In the genomic region with DNA sequence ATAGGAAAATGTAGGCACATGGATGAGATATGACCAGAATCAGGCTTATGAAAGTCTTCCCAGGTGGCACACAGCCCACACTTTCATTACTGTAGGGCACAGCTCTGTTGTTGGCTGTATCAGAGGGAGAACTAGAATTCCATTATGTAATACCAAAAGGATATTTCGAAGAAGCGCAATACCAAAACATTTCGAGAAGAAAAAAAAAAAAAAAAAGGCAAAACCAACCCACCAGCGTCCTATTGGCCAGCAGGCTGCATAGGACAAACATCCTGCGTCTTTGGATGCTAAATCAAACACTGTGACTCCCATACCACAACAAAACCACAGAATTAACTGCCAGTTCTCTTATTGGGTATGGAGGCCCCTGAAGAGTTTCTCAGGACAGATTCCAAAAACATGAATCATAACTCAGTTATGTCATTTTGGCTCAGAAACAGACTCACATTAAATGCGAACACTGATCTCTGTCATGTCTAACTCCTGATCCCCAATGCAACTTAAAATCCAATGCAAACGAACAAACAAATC, we compare ENCODE assay signal across 8 mouse cellular contexts. TPM values are rescaled to one million over a fixed set of nuclear protein-coding genes. Genes with fewer than 3 reads are reported as not detected.
A peak's percentile ranks its signal among the peaks of the same experiment; 100 is the strongest.
DNase-seq lines count a peak whose midpoint lies in the region; ATAC-seq lines count a peak whose summit lies in the region.
"Had no signal": no experiment of that assay in that cellular context is flagged by ENCODE, and none has a peak within 500 bp of the region (broad histone marks: within the 10 kb centered on the region; RNA-seq: fewer than 3 reads in every experiment).

No protein-coding gene starts in this region.

- H3K4me1 ChIP-seq in liver, embryonic 11.5 days (replicated peaks; ENCODE audit: control insufficient read depth, insufficient read depth, low read length), result 0 out of 2 replicates have a peak, but pooled peaks cover 6% of the 10 kb centered on the region
- H3K4me1 ChIP-seq in embryonic facial prominence, embryonic 14.5 days (ENCODE audit: control insufficient read depth, insufficient read depth, low read length), result peaks cover 19% of the 10 kb centered on the region
- peaks cover 9% of the 10 kb centered on the region; the same call in 1 of the 2 replicates for H3K4me1 ChIP-seq in stomach, embryonic 15.5 days
- peaks cover 3% of the 10 kb centered on the region; the same call in 1 of the 2 replicates for H3K4me1 ChIP-seq in forebrain, embryonic 11.5 days (replicated peaks; ENCODE audit: control insufficient read depth, insufficient read depth, low read length)

- no peak overlapping the region for H3K27ac ChIP-seq in liver, embryonic 11.5 days (ENCODE audit: low read depth, low read length)
- peak overlapping the region; percentile 96 for H3K27ac ChIP-seq in embryonic facial prominence, embryonic 14.5 days (replicated peaks; ENCODE audit: low read depth, low read length)
- H3K27ac ChIP-seq in stomach, embryonic 15.5 days, result peak overlapping the region; percentile 84
- no peak overlapping the region for H3K27ac ChIP-seq in forebrain, embryonic 11.5 days (ENCODE audit: low read depth, low read length)

- no peaks in the 10 kb centered on the region for H3K9me3 ChIP-seq in liver, embryonic 11.5 days (ENCODE audit: control insufficient read depth, low read length)
- no peaks in the 10 kb centered on the region for H3K9me3 ChIP-seq in embryonic facial prominence, embryonic 14.5 days (ENCODE audit: control insufficient read depth, low read length)
- no peaks in the 10 kb centered on the region for H3K9me3 ChIP-seq in stomach, embryonic 15.5 days
- H3K9me3 ChIP-seq in forebrain, embryonic 11.5 days (ENCODE audit: control insufficient read depth, low read length), result no peaks in the 10 kb centered on the region

- 71% methylated on average over 7 of the region's 7 CpGs for WGBS in liver, embryonic 11.5 days
- 40% methylated on average over 7 of the region's 7 CpGs for WGBS in embryonic facial prominence, embryonic 14.5 days
- 43% methylated on average over 7 of the region's 7 CpGs for WGBS in stomach, embryonic 15.5 days
- WGBS in forebrain, embryonic 11.5 days, result 81% methylated on average over 7 of the region's 7 CpGs

- DNase-seq in liver, embryonic 11.5 days (ENCODE audit: low spot score), result no peak
- DNase-seq in liver, result no peak
- peak; percentile 91 for DNase-seq in embryonic facial prominence, embryonic 14.5 days (ENCODE audit: low spot score)
- DNase-seq in forebrain, embryonic 11.5 days (ENCODE audit: low spot score), result no peak
- no peak for DNase-seq in cerebellum, adult 9-11 months
- DNase-seq: kidney, adult 18-20 months had no signal

- no peak for ATAC-seq in liver, embryonic 11.5 days (replicated peaks; ENCODE audit: low FRiP score)
- ATAC-seq in embryonic facial prominence, embryonic 14.5 days (ENCODE audit: low read depth), result peak; percentile 73; the same call in 1 of the 2 replicates
- ATAC-seq in hematopoietic stem cell, adult 5-6 weeks (replicated peaks in 1 of 2; ENCODE audit: insufficient read depth in 1 of 2, low FRiP score in 2 of 2, low TSS enrichment in 1 of 2, low read depth in 1 of 2, poor library complexity in 2 of 2, severe bottlenecking in 2 of 2), result peak; percentile 55 to 57; a peak in 2 of 4 replicates
- ATAC-seq in stomach, embryonic 15.5 days (ENCODE audit: insufficient read depth, low FRiP score, low read depth), result no peak
- ATAC-seq in forebrain, embryonic 11.5 days (replicated peaks; ENCODE audit: low FRiP score), result no peak

- H3K4me3 ChIP-seq in liver, embryonic 11.5 days (ENCODE audit: low read depth, low read length), result no peak overlapping the region
- H3K4me3 ChIP-seq in embryonic facial prominence, embryonic 14.5 days (ENCODE audit: low read depth, low read length), result peak overlapping the region; percentile 40
- H3K4me3 ChIP-seq in stomach, embryonic 15.5 days (replicated peaks), result peak overlapping the region; percentile 30
- no peak overlapping the region for H3K4me3 ChIP-seq in forebrain, embryonic 11.5 days (ENCODE audit: low read depth, low read length)

- H3K4me2 ChIP-seq in liver, embryonic 11.5 days, result peak overlapping the region; percentile 50
- H3K4me2 ChIP-seq in embryonic facial prominence, embryonic 14.5 days (ENCODE audit: low read depth, low read length), result peak overlapping the region; percentile 63
- peak overlapping the region; percentile 60 for H3K4me2 ChIP-seq in stomach, embryonic 15.5 days
- no peak overlapping the region for H3K4me2 ChIP-seq in forebrain, embryonic 11.5 days (ENCODE audit: low read depth, low read length, severe bottlenecking)

- H3K36me3 ChIP-seq in liver, embryonic 11.5 days (ENCODE audit: control insufficient read depth, insufficient read depth, low read length), result no peaks in the 10 kb centered on the region
- no peaks in the 10 kb centered on the region for H3K36me3 ChIP-seq in embryonic facial prominence, embryonic 14.5 days (ENCODE audit: control insufficient read depth, insufficient read depth, low read length)
- H3K36me3 ChIP-seq in stomach, embryonic 15.5 days, result no peaks in the 10 kb centered on the region
- no peaks in the 10 kb centered on the region for H3K36me3 ChIP-seq in forebrain, embryonic 11.5 days (ENCODE audit: control insufficient read depth, insufficient read depth, low read length)

- no peak overlapping the region for H3K9ac ChIP-seq in liver, embryonic 11.5 days (ENCODE audit: low read depth, low read length)
- peak overlapping the region; percentile 56 for H3K9ac ChIP-seq in embryonic facial prominence, embryonic 14.5 days (ENCODE audit: low read depth, low read length)
- H3K9ac ChIP-seq in stomach, embryonic 15.5 days, result no peak overlapping the region
- H3K9ac ChIP-seq in forebrain, embryonic 11.5 days (ENCODE audit: low read length), result no peak overlapping the region

- H3K27me3 ChIP-seq in liver, embryonic 11.5 days (replicated peaks; ENCODE audit: control insufficient read depth, insufficient read depth, low read length), result peaks cover 3% of the 10 kb centered on the region; the same call in 1 of the 2 replicates
- H3K27me3 ChIP-seq in embryonic facial prominence, embryonic 14.5 days (replicated peaks; ENCODE audit: control insufficient read depth, insufficient read depth, low read length), result no peaks in the 10 kb centered on the region
- H3K27me3 ChIP-seq in stomach, embryonic 15.5 days (replicated peaks), result no peaks in the 10 kb centered on the region
- H3K27me3 ChIP-seq in forebrain, embryonic 11.5 days (ENCODE audit: control insufficient read depth, insufficient read depth, low read length), result no peaks in the 10 kb centered on the region

RNA-seq across cellular contexts. Expression of a gene that starts 0.7 kb away (rescaled TPM):
- polyA plus RNA-seq in liver, embryonic 11.5 days (2014; fragmentation: Nextera tagmentation; extraction: Ambion mirVana), result 1.2 TPM in 2 replicates
- 25.6 and 26.7 TPM in 2 replicates for polyA plus RNA-seq in embryonic facial prominence, embryonic 14.5 days (2014; fragmentation: Nextera tagmentation; extraction: Ambion mirVana)
- 1.6 and 3.1 TPM in 2 replicates for total RNA-seq in hematopoietic stem cell, adult 5-6 weeks (2017)
- 5.8 and 7.0 TPM in 2 replicates for polyA plus RNA-seq in stomach, embryonic 15.5 days (2015; fragmentation: Nextera tagmentation; extraction: Ambion mirVana)
- polyA plus RNA-seq in forebrain, embryonic 11.5 days (2014; fragmentation: Nextera tagmentation; extraction: Ambion mirVana), result 2.1 and 2.8 TPM in 2 replicates

RNA-seq across cellular contexts. Expression of a gene that starts 6.2 kb away (rescaled TPM):
- polyA plus RNA-seq in liver, embryonic 11.5 days (2014; fragmentation: Nextera tagmentation; extraction: Ambion mirVana), result 23.1 and 24.0 TPM in 2 replicates
- 45.0 and 49.4 TPM in 2 replicates for polyA plus RNA-seq in embryonic facial prominence, embryonic 14.5 days (2014; fragmentation: Nextera tagmentation; extraction: Ambion mirVana)
- 40.1 and 44.0 TPM in 2 replicates for total RNA-seq in hematopoietic stem cell, adult 5-6 weeks (2017)
- 35.0 and 39.5 TPM in 2 replicates for polyA plus RNA-seq in stomach, embryonic 15.5 days (2015; fragmentation: Nextera tagmentation; extraction: Ambion mirVana)
- polyA plus RNA-seq in forebrain, embryonic 11.5 days (2014; fragmentation: Nextera tagmentation; extraction: Ambion mirVana), result 28.9 and 30.4 TPM in 2 replicates

Comparison
In these comparisons a context has a peak if more than half of its experiments do, and no peak if none do; other contexts are left out.
1. ATAC-seq: peak in embryonic facial prominence, embryonic 14.5 days (single experiment) and hematopoietic stem cell, adult 5-6 weeks (2 of 2); none in liver, embryonic 11.5 days (single experiment), stomach, embryonic 15.5 days (single experiment) and forebrain, embryonic 11.5 days (single experiment).
2. H3K27ac ChIP-seq: peak in embryonic facial prominence, embryonic 14.5 days (single experiment) and stomach, embryonic 15.5 days (single experiment); none in liver, embryonic 11.5 days (single experiment) and forebrain, embryonic 11.5 days (single experiment).
3. H3K4me3 ChIP-seq: peak in embryonic facial prominence, embryonic 14.5 days (single experiment) and stomach, embryonic 15.5 days (single experiment); none in liver, embryonic 11.5 days (single experiment) and forebrain, embryonic 11.5 days (single experiment).